Mouse (Mus musculus) spleen, postnatal 14 days (tissue): Measurements from ENCODE around the gene Creg2.
A peak's percentile ranks its signal among the peaks of the same experiment; 100 is the strongest.

Experiments
- DNase-seq, 2 experiments: peaks; one replicate each; pipeline ENCODE4 v3.0.0; 2021 to 2022; ENCODE audit warnings: low spot score in 2 of 2

The Creg2 gene

GRCm38 (mm10) chr1:39653028-39653427, 1.8 kb upstream of the Creg2 start:
- no peak for DNase-seq

- peak in 1 of 2 experiments; percentile 13 for DNase-seq
Measured at GRCm38 (mm10) chr1:39650435-39651240, 636 bp downstream of the Creg2 start.

DNA sequence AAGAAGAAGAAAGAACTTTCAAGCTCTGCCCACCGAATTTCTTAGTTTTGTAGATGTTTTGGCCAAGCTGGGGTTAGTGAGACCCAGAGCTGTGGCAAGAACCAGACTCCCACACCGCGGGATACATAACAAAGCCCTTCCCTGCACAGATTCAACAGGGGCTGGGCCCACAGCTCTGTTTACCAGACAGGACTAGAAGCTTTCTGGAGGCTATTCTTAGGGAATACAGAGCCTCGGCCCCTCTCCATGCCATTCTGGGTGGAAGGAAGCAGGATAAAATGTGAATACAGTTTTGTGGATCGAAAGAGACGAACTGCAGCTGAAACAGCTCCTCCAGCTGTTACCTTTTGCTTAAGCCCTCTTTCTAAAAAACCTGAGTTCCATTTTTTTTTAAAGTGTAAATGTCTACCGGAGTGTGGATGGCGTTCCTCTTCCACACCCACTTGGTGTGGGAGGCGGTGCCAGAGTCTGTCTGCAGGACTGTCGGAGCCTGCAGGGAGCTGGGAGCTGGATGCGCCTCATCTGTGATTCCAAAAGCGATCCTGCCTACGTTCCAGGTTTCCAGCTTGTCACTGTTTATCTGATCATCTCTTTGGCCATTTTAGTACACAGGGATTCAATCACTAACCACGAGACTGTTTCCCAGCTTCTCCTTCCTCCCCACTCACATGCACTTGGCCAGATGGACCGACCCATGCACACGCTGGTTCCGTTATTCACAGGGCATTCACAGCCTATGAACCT, 1.4 kb downstream of the Creg2 start:
- no peak for DNase-seq

DNA sequence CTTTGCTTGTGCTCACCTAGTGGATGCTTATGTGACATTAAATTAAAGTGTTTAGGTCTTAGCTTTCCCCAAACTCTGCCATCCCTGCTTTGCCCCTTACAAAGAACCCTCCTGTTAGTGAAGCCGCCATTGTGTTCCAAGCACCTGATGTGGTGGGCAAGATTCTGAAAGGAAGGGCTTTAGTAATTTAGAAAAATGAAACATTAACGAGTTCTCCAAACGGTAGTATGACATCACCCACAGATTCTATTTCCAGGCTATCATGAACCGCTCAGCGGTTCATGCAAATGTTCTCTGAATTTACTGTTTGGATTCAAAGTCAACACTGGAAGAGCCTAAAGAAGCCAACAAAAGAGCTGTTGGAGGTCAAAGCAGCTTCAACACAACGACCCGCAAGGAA, 2.7 kb downstream of the Creg2 start:
- DNase-seq, result no peak

GRCm38 (mm10) chr1:39645905-39646759, 5.1 kb downstream of the Creg2 start:
- no peak for DNase-seq

GRCm38 (mm10) chr1:39644333-39644732, 6.9 kb downstream of the Creg2 start:
- no peak for DNase-seq

DNA sequence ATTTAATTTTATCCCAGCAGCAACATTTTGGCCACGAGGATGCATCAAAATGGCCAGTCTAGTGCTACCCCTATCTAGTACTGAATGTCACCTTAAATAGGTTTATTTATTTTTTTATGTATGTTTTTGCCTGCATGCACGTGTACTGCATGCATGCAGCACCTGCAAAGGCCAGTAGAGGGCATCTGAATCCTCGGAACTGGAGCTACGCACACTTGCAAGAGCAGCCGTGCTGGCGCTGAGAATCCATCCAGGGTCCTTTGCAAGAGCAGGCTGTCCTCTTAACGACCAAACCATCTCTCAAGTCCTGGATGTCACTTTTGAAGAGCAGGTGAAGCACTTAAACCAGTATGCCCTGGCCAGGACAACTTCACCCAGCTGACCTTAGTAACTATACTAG, 9.6 kb downstream of the Creg2 start:
- no peak for DNase-seq

DNA sequence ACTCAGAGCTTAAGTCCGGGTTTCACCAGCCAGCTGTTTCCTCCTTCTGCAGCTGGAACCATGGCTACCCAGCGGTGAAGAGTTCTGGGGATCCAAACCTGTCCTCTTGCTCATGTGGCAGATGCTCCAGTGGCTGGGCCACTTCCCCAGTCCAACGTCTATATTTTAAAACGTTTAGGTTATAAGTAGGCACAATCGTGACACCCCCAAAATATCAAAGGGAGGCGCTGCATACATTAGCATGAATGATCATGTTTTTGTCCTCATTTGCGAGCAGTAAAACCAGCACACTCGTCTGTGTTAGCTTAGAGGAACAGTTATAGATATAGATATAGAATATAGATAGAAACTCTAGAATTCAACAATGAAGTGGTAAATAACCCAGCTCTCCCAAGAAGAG, 14.1 kb downstream of the Creg2 start:
- no peak for DNase-seq

GRCm38 (mm10) chr1:39636660-39637059, 14.6 kb downstream of the Creg2 start:
- no peak for DNase-seq

- no peak for DNase-seq
Measured at GRCm38 (mm10) chr1:39636196-39636595, 15.1 kb downstream of the Creg2 start.

DNA sequence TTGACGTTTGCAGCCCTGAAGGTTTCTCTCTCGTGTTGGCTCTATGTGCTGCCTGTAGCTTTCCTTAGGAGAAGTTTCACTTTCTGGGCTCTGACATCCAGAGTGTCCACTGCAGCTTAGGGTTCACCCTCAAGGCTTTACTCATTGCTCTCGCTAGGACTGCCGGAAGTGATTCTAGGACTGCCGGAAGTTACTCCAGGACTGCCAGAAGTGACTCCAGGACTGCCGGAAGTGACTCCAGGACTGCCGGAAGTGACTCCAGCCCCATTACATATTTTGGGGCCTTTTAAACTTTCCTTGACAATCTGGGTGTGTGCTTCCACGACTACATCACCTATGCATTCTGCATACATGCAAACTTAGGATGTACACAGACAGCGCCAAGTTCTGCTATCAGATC, 22.7 kb downstream of the Creg2 start:
- DNase-seq, result no peak

DNA sequence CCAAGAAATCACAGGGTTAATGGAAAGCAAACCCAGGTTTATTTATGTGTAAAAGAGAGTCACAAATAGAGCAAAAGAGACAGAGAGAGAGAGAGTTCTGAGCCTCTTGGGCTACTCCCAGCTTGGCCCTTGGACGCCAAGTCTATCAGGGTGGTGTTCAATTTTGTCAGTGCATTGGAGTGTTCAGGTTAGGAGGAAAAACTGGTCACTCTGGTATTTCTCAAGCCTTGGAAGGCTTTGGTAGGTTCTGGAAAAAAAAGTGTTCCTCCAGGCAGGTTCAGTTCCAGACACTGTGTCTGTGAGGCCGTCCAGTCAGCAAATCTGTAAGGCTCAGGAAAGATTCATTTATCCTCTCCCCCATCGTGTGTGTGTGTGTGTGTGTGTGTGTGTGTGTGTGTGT, 25.8 kb downstream of the Creg2 start:
- no peak for DNase-seq

DNA sequence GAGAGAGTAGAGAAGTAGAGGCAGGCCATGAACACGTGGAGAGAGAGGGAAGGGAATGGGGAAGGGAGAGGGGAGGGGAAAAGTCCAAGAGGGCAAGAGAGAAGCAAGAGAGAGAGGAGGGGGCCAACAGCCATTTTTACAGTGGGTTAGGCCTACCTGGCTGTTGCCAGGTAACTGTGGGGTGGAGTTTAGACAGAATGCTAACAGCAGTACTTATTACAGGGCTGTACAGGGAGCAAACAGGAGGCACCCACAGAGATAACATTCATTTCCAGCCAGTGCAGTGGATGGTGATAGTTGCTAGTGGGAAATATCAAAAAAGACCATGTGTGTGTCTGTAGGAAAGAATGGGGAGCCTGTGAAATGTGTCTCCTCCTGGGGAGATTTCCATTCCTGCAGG, 27.5 kb downstream of the Creg2 start:
- DNase-seq, result no peak

GRCm38 (mm10) chr1:39623106-39623505, 28.2 kb downstream of the Creg2 start:
- no peak for DNase-seq

DNA sequence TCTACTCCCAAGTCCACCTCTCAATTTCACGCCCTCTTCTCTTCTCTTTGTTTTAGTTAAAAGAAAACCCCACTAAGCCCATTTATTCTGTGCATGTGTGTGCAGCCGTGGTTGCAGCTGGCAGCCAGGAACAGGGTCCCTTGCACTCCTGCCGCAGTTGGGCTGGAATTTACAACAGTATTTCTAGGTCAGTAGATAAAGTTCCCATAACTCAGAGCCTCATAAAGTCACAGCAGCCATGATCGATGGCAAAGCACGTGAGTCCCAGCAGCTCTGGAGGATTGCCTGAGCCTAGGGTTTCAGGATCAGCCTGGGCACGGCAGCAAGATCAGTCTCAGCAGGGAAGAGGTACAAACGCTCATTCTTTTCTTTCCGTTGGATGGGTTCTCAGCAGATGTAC, 32.8 kb downstream of the Creg2 start:
- no peak for DNase-seq

- no peak for DNase-seq
Measured at GRCm38 (mm10) chr1:39615526-39615925, 35.7 kb downstream of the Creg2 start.

GRCm38 (mm10) chr1:39614462-39615279, 36.6 kb downstream of the Creg2 start:
- DNase-seq, result peak in 1 of 2 experiments; percentile 8

DNA sequence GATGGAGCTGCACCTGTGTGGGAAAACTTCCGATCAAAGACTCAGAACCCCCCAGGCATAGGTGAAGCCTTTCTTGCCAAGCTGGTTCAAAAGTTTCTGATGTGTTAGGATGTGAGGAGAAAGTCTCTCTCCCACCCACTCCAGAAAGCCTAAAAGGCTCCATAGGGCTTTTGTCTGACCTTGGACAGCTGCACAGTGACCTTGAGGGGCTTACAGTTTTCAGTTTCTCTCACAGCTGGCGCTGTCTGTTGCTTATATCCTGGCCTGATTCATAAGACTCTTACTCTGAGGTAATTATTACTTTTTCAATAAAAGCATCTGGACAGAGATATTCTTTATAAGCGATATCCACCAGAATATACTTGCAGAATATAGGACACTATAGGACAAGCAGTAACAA, 38.2 kb downstream of the Creg2 start:
- no peak for DNase-seq

GRCm38 (mm10) chr1:39612491-39612890, 38.8 kb downstream of the Creg2 start:
- no peak for DNase-seq

- no peak for DNase-seq
Measured at GRCm38 (mm10) chr1:39608534-39608933, 42.7 kb downstream of the Creg2 start.

DNA sequence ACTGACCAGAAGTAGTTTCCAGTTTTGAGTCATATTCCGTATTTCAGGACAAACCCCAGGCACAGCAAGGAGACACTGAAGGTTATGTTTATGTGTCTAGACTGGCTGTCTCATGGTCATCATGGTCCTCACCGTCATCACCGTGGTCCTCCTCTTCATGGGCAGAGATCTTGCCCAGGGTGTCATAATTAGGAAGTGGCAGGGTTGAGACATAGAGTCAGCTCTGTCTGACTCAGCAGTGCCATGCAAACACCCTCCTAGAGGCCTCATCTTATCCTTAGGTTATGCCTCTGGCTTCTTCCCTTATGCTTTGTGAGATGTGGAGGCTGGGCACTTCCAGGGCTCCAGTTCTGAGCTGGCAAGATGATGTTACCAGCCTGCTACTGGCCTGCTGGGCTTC, 48.8 kb downstream of the Creg2 start:
- DNase-seq, result no peak
